Comparison of ENCODE assay signal across 8 mouse cellular contexts in the genomic region with DNA sequence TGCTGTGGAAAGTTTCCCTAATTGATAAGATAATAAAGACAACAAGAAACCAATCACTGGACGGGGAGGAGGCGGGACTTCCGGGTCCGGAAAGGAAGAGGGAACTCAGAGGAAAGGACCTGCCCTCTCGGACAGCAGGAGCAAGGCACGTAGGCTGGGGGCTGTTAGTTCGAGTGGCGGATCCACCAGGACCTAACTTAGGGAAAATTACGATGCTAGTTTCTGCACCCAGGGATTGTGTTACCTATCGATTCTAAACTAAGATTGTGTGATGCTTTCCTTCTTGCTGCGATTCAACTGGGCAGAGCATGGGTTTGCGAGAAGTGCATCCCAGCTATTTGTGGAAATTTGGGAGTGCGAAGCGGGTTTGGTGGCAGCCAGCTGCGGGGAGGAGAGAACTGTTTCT.
DNase-seq lines count a peak whose midpoint lies in the region; ATAC-seq lines count a peak whose summit lies in the region.

No protein-coding gene starts in this region.

- peak; percentile 67 to 72 for ATAC-seq in hematopoietic stem cell, adult 5-6 weeks (replicated peaks in 1 of 2; ENCODE audit: insufficient read depth in 1 of 2, low FRiP score in 2 of 2, low TSS enrichment in 1 of 2, low read depth in 1 of 2, poor library complexity in 2 of 2, severe bottlenecking in 2 of 2)

- DNase-seq in MN1 (ENCODE audit: low spot score), result peak; percentile 87
- DNase-seq in cerebellum, adult 8-10 months, result peak; percentile 74
- DNase-seq in forelimb bud, embryonic 11.5 days (ENCODE audit: low read depth, low spot score), result peak; percentile 58
- DNase-seq in layer of hippocampus, adult 9-11 months, result peak; percentile 82
- peak; percentile 90 for DNase-seq in lung, postnatal 10 days
- peak; percentile 56 for DNase-seq in ovary, postnatal 14 days (ENCODE audit: low spot score)
- peak; percentile 63 for DNase-seq in thymus, postnatal 14 days

Comparison
In these comparisons a context has a peak if more than half of its experiments do, and no peak if none do; other contexts are left out.
1. Peak in every context shown above with its lines: DNase-seq and ATAC-seq.